Mouse (Mus musculus) ES-CJ7 (cell line): ENCODE data around the gene Cox17.
A peak's percentile ranks its signal among the peaks of the same experiment; 100 is the strongest.

ENCODE experiments used
- DNase-seq: peaks from one replicate; pipeline ENCODE4 v3.0.0; 2011; ENCODE audit warnings: low read depth, low spot score

Gene Cox17

GRCm38 (mm10) chr16:38392126-38392894 is 45.5 kb downstream of the Cox17 start:
- DNase-seq, result no peak

GRCm38 (mm10) chr16:38394191-38394618 is 47.4 kb downstream of the Cox17 start:
- no peak for DNase-seq

GRCm38 (mm10) chr16:38395060-38395730 is 48.4 kb downstream of the Cox17 start:
- DNase-seq, result no peak

GRCm38 (mm10) chr16:38396155-38396554 is 49.4 kb downstream of the Cox17 start:
- no peak for DNase-seq

- DNase-seq, result no peak
Measured at GRCm38 (mm10) chr16:38398266-38398665, 51.5 kb downstream of the Cox17 start.

- no peak for DNase-seq
Measured at GRCm38 (mm10) chr16:38399076-38399475, 52.3 kb downstream of the Cox17 start.

GRCm38 (mm10) chr16:38399531-38400231 is 52.9 kb downstream of the Cox17 start:
- DNase-seq, result peak; percentile 40

GRCm38 (mm10) chr16:38400311-38400960 is 53.6 kb downstream of the Cox17 start:
- no peak for DNase-seq

GRCm38 (mm10) chr16:38401468-38401867 is 54.7 kb downstream of the Cox17 start:
- no peak for DNase-seq
